Mouse (Mus musculus) G1E (cell line): ENCODE data around the gene St6gal1.

Source experiments
- CTCF ChIP-seq: IDR thresholded peaks from 2 replicates; pipeline ENCODE4 v1.5.1; 2012; ENCODE audit warnings: low read depth, low read length, inconsistent platforms, mixed read lengths
- GATA1 ChIP-seq: IDR thresholded peaks from 2 replicates; pipeline ENCODE4 v1.6.1; 2012; ENCODE audit warnings: borderline replicate concordance, low read length, inconsistent platforms, mixed read lengths
- GATA2 ChIP-seq: IDR thresholded peaks from 2 replicates; pipeline ENCODE4 v1.6.1; 2012; ENCODE audit warnings: low read depth, low read length, inconsistent platforms, borderline replicate concordance
- POLR2AphosphoS5 ChIP-seq: IDR thresholded peaks from 2 replicates; pipeline ENCODE4 v1.6.1; 2012; ENCODE audit warnings: low read depth, low read length, inconsistent platforms; ENCODE audit not compliant: insufficient replicate concordance
- TAL1 ChIP-seq: conservative IDR thresholded peaks from 2 replicates; pipeline ENCODE4 v1.6.1; 2012; ENCODE audit warnings: low read depth, low read length, inconsistent platforms, mixed read lengths

DNA sequence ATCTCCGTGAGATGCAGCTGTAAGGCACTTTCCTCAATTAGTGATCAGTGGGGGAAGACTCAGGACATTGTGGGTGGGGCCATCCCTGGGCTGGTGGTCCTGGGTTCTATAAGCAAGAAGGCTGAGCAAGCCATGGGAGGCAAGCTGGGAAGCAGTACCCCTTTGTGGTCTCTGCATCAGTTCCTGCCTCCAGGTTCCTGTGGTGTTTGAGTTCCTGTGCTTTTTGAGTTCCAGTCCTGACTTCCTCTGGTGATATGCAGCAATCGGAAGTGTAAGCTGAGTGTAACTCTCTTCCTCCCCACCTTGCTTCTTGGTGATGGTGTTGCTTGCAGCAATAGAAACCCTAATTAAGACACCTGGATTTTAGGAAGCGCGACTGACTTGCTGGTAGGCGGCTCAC, 58.4 kb downstream of the St6gal1 start:
- TF ChIP-seq CTCF (no peak), GATA1 (no peak), TAL1 (no peak), GATA2 (no peak), POLR2AphosphoS5 (no peak)
